Mouse (Mus musculus) hindlimb bud, embryonic 11.5 days (tissue): ENCODE results near the gene Ccdc62.

ENCODE experiments used
- DNase-seq: peaks from one replicate; pipeline ENCODE4 v3.0.0-alpha.2; 2012; ENCODE audit warnings: low read depth, low spot score; ENCODE audit errors: extremely low spot score

The Ccdc62 gene

GRCm38 (mm10) chr5:123978131-123978530 is 47.7 kb downstream of the Ccdc62 start:
- DNase-seq, result no peak

- no peak for DNase-seq
Observed at GRCm38 (mm10) chr5:123979221-123979979, 48.9 kb downstream of the Ccdc62 start.

- DNase-seq, result no peak
Observed at GRCm38 (mm10) chr5:123979980-123980369, 49.5 kb downstream of the Ccdc62 start.

- no peak for DNase-seq
Observed at GRCm38 (mm10) chr5:123980521-123981249, 50.2 kb downstream of the Ccdc62 start.

GRCm38 (mm10) chr5:123981250-123981554 is 50.7 kb downstream of the Ccdc62 start:
- no peak for DNase-seq

GRCm38 (mm10) chr5:123982838-123983237 is 52.4 kb downstream of the Ccdc62 start:
- DNase-seq, result no peak

- no peak for DNase-seq
Observed at GRCm38 (mm10) chr5:123985434-123985833, 55.0 kb downstream of the Ccdc62 start.

GRCm38 (mm10) chr5:123986925-123987324 is 56.4 kb downstream of the Ccdc62 start:
- DNase-seq, result no peak

GRCm38 (mm10) chr5:123987511-123987910 is 57.0 kb downstream of the Ccdc62 start:
- no peak for DNase-seq

- DNase-seq, result no peak
Observed at GRCm38 (mm10) chr5:123989941-123990885, 59.7 kb downstream of the Ccdc62 start.

GRCm38 (mm10) chr5:123991321-123991720 is 60.8 kb downstream of the Ccdc62 start:
- no peak for DNase-seq

- DNase-seq, result no peak
Observed at GRCm38 (mm10) chr5:123992193-123992637, 61.7 kb downstream of the Ccdc62 start.

GRCm38 (mm10) chr5:123992794-123993193 is 62.3 kb downstream of the Ccdc62 start:
- DNase-seq, result peak; percentile 58

GRCm38 (mm10) chr5:123993263-123994036 is 63.0 kb downstream of the Ccdc62 start:
- no peak for DNase-seq

GRCm38 (mm10) chr5:123994468-123994867 is 64.0 kb downstream of the Ccdc62 start:
- no peak for DNase-seq

- DNase-seq, result no peak
Observed at GRCm38 (mm10) chr5:123995388-123995787, 64.9 kb downstream of the Ccdc62 start.

- no peak for DNase-seq
Observed at GRCm38 (mm10) chr5:123996194-123996593, 65.7 kb downstream of the Ccdc62 start.

GRCm38 (mm10) chr5:123996695-123997094 is 66.2 kb downstream of the Ccdc62 start:
- no peak for DNase-seq

GRCm38 (mm10) chr5:123997211-123997751 is 66.8 kb downstream of the Ccdc62 start:
- DNase-seq, result no peak

GRCm38 (mm10) chr5:123997811-123998210 is 67.3 kb downstream of the Ccdc62 start:
- no peak for DNase-seq
